Mouse (Mus musculus): ENCODE data around the gene Sema3c. TPM values are rescaled to one million over a fixed set of nuclear protein-coding genes. Genes with fewer than 3 reads are reported as not detected.

Gene Sema3c
- polyA plus RNA-seq, 1 experiment from 2014 or later = 22.2 TPM

- Histone ChIP-seq H3K4me2 (replicated peaks; ENCODE audit: low read depth, low read length) (peak overlapping the region; percentile 81), H3K4me1 (replicated peaks; ENCODE audit: control insufficient read depth, insufficient read depth, low read length) (no peaks in the 10 kb centered on the region), H3K9me3 (ENCODE audit: control insufficient read depth, low read length) (no peaks in the 10 kb centered on the region), H3K27ac (ENCODE audit: low read depth, low read length) (peak overlapping the region; percentile 18; the same call in 1 of the 2 replicates), H3K36me3 (ENCODE audit: control insufficient read depth, insufficient read depth, low read length) (no peaks in the 10 kb centered on the region), H3K27me3 (ENCODE audit: control insufficient read depth, insufficient read depth, low read length) (no peaks in the 10 kb centered on the region), H3K4me3 (ENCODE audit: low read depth, low read length) (peak overlapping the region; percentile 53), H3K9ac (ENCODE audit: low read depth, low read length) (peak overlapping the region; percentile 60)
- WGBS = under 1% methylated on average over 45 of the region's 59 CpGs
- DNase-seq (ENCODE audit: low spot score) = peak; percentile 86
- ATAC-seq (ENCODE audit: low FRiP score) = peak; percentile 95
These were observed 517 bp downstream of the Sema3c start for GRCm38 (mm10) chr5:17574413-17575182.

- ATAC-seq (ENCODE audit: low FRiP score) (peak; percentile 17; the same call in 1 of the 2 replicates), DNase-seq (ENCODE audit: low spot score) (no peak)
- Histone ChIP-seq H3K4me3 (ENCODE audit: low read depth, low read length) (peak overlapping the region; percentile 53), H3K4me2 (replicated peaks; ENCODE audit: low read depth, low read length) (peak overlapping the region; percentile 81), H3K27me3 (ENCODE audit: control insufficient read depth, insufficient read depth, low read length) (no peaks in the 10 kb centered on the region), H3K27ac (ENCODE audit: low read depth, low read length) (no peak overlapping the region), H3K36me3 (ENCODE audit: control insufficient read depth, insufficient read depth, low read length) (no peaks in the 10 kb centered on the region), H3K4me1 (replicated peaks; ENCODE audit: control insufficient read depth, insufficient read depth, low read length) (no peaks in the 10 kb centered on the region), H3K9ac (ENCODE audit: low read depth, low read length) (peak overlapping the region; percentile 60; the same call in 1 of the 2 replicates), H3K9me3 (ENCODE audit: control insufficient read depth, low read length) (no peaks in the 10 kb centered on the region)
- WGBS = 23% methylated on average over 7 of the region's 7 CpGs
These were observed 1.1 kb downstream of the Sema3c start for GRCm38 (mm10) chr5:17575183-17575495.

GRCm38 (mm10) chr5:17576069-17576468 is 2.0 kb downstream of the Sema3c start:
- Histone ChIP-seq H3K9me3 (ENCODE audit: control insufficient read depth, low read length) (no peaks in the 10 kb centered on the region), H3K9ac (ENCODE audit: low read depth, low read length) (no peak overlapping the region), H3K27ac (ENCODE audit: low read depth, low read length) (no peak overlapping the region), H3K27me3 (ENCODE audit: control insufficient read depth, insufficient read depth, low read length) (no peaks in the 10 kb centered on the region), H3K4me2 (replicated peaks; ENCODE audit: low read depth, low read length) (no peak overlapping the region), H3K36me3 (ENCODE audit: control insufficient read depth, insufficient read depth, low read length) (no peaks in the 10 kb centered on the region), H3K4me3 (ENCODE audit: low read depth, low read length) (no peak overlapping the region), H3K4me1 (replicated peaks; ENCODE audit: control insufficient read depth, insufficient read depth, low read length) (no peaks in the 10 kb centered on the region)
- DNase-seq (ENCODE audit: low spot score) = no peak
- 57% methylated on average over 2 of the region's 2 CpGs for WGBS
- no peak for ATAC-seq (ENCODE audit: low FRiP score)

GRCm38 (mm10) chr5:17582047-17582515 is 8.0 kb downstream of the Sema3c start:
- DNase-seq (ENCODE audit: low spot score) = no peak
- no peaks in the 10 kb centered on the region for H3K27me3 ChIP-seq (ENCODE audit: control insufficient read depth, insufficient read depth, low read length)
- no peak overlapping the region for H3K27ac ChIP-seq (ENCODE audit: low read depth, low read length)
- no peaks in the 10 kb centered on the region for H3K9me3 ChIP-seq (ENCODE audit: control insufficient read depth, low read length)
- no peak overlapping the region for H3K9ac ChIP-seq (ENCODE audit: low read depth, low read length)
- 61% methylated on average over 2 of the region's 2 CpGs for WGBS
- H3K4me3 ChIP-seq (ENCODE audit: low read depth, low read length) = no peak overlapping the region
- H3K4me2 ChIP-seq (replicated peaks; ENCODE audit: low read depth, low read length) = no peak overlapping the region
- no peaks in the 10 kb centered on the region for H3K36me3 ChIP-seq (ENCODE audit: control insufficient read depth, insufficient read depth, low read length)
- H3K4me1 ChIP-seq (replicated peaks; ENCODE audit: control insufficient read depth, insufficient read depth, low read length) = no peaks in the 10 kb centered on the region
- ATAC-seq (ENCODE audit: low FRiP score) = peak; percentile 71

GRCm38 (mm10) chr5:17584299-17584945 is 10.3 kb downstream of the Sema3c start:
- H3K27ac ChIP-seq (ENCODE audit: low read depth, low read length) = no peak overlapping the region
- ATAC-seq (ENCODE audit: low FRiP score) (no peak), DNase-seq (ENCODE audit: low spot score) (no peak)
- no peak overlapping the region for H3K4me2 ChIP-seq (replicated peaks; ENCODE audit: low read depth, low read length)
- no peak overlapping the region for H3K4me3 ChIP-seq (ENCODE audit: low read depth, low read length)
- H3K27me3 ChIP-seq (ENCODE audit: control insufficient read depth, insufficient read depth, low read length) = no peaks in the 10 kb centered on the region
- H3K9ac ChIP-seq (ENCODE audit: low read depth, low read length) = no peak overlapping the region
- H3K4me1 ChIP-seq (replicated peaks; ENCODE audit: control insufficient read depth, insufficient read depth, low read length) = no peaks in the 10 kb centered on the region
- 79% methylated on average over 2 of the region's 2 CpGs for WGBS
- H3K36me3 ChIP-seq (ENCODE audit: control insufficient read depth, insufficient read depth, low read length) = no peaks in the 10 kb centered on the region
- H3K9me3 ChIP-seq (ENCODE audit: control insufficient read depth, low read length) = no peaks in the 10 kb centered on the region

- Histone ChIP-seq H3K9me3 (ENCODE audit: control insufficient read depth, low read length) (no peaks in the 10 kb centered on the region), H3K36me3 (ENCODE audit: control insufficient read depth, insufficient read depth, low read length) (no peaks in the 10 kb centered on the region), H3K27me3 (ENCODE audit: control insufficient read depth, insufficient read depth, low read length) (no peaks in the 10 kb centered on the region), H3K4me3 (ENCODE audit: low read depth, low read length) (no peak overlapping the region), H3K4me2 (replicated peaks; ENCODE audit: low read depth, low read length) (no peak overlapping the region), H3K27ac (ENCODE audit: low read depth, low read length) (no peak overlapping the region), H3K9ac (ENCODE audit: low read depth, low read length) (no peak overlapping the region), H3K4me1 (replicated peaks; ENCODE audit: control insufficient read depth, insufficient read depth, low read length) (no peaks in the 10 kb centered on the region)
- WGBS = 92% methylated on average over 2 of the region's 2 CpGs
- DNase-seq (ENCODE audit: low spot score) (no peak), ATAC-seq (ENCODE audit: low FRiP score) (no peak)
These were observed 12.6 kb downstream of the Sema3c start for GRCm38 (mm10) chr5:17586518-17587210.

- Histone ChIP-seq H3K27me3 (ENCODE audit: control insufficient read depth, insufficient read depth, low read length) (no peaks in the 10 kb centered on the region), H3K9ac (ENCODE audit: low read depth, low read length) (no peak overlapping the region), H3K27ac (ENCODE audit: low read depth, low read length) (no peak overlapping the region), H3K4me2 (replicated peaks; ENCODE audit: low read depth, low read length) (no peak overlapping the region), H3K36me3 (ENCODE audit: control insufficient read depth, insufficient read depth, low read length) (no peaks in the 10 kb centered on the region), H3K4me3 (ENCODE audit: low read depth, low read length) (no peak overlapping the region), H3K4me1 (replicated peaks; ENCODE audit: control insufficient read depth, insufficient read depth, low read length) (no peaks in the 10 kb centered on the region), H3K9me3 (ENCODE audit: control insufficient read depth, low read length) (no peaks in the 10 kb centered on the region)
- no peak for DNase-seq (ENCODE audit: low spot score)
- no peak for ATAC-seq (ENCODE audit: low FRiP score)
- WGBS = 92% methylated on average over 3 of the region's 3 CpGs
These were observed 17.8 kb downstream of the Sema3c start for GRCm38 (mm10) chr5:17591908-17592307.

- Histone ChIP-seq H3K36me3 (ENCODE audit: control insufficient read depth, insufficient read depth, low read length) (no peaks in the 10 kb centered on the region), H3K4me3 (ENCODE audit: low read depth, low read length) (no peak overlapping the region), H3K27me3 (ENCODE audit: control insufficient read depth, insufficient read depth, low read length) (no peaks in the 10 kb centered on the region), H3K9me3 (ENCODE audit: control insufficient read depth, low read length) (no peaks in the 10 kb centered on the region), H3K9ac (ENCODE audit: low read depth, low read length) (no peak overlapping the region), H3K4me2 (replicated peaks; ENCODE audit: low read depth, low read length) (no peak overlapping the region), H3K4me1 (replicated peaks; ENCODE audit: control insufficient read depth, insufficient read depth, low read length) (no peaks in the 10 kb centered on the region), H3K27ac (ENCODE audit: low read depth, low read length) (no peak overlapping the region)
- WGBS = 80% methylated on average over 4 of the region's 4 CpGs
- ATAC-seq (ENCODE audit: low FRiP score) (no peak), DNase-seq (ENCODE audit: low spot score) (no peak)
These were observed 27.6 kb downstream of the Sema3c start for GRCm38 (mm10) chr5:17601700-17602099.

Data from hindbrain, embryonic 11.5 days (tissue).